Mouse (Mus musculus) thymus, adult 2 months (tissue): ENCODE measurements around the gene Clpp. TPM values are rescaled to one million over a fixed set of nuclear protein-coding genes. Genes with fewer than 3 reads are reported as not detected.

Experiments used
- DNase-seq: peaks from one replicate; pipeline ENCODE4 v3.0.0; 2021
- H3K27ac ChIP-seq: fragments of 200-500 bp; 2 replicates; pipeline ENCODE4 v1.5.1; 2012; ENCODE audit warnings: low read length, control low read depth; ENCODE audit not compliant: control insufficient read depth, insufficient read depth
- H3K27me3 ChIP-seq: fragments of 200-500 bp; 2 replicates; pipeline ENCODE4 v1.6.1; 2012; ENCODE audit warnings: mild to moderate bottlenecking, low read length, moderate library complexity, mixed read lengths; ENCODE audit not compliant: control insufficient read depth, insufficient read depth
- H3K36me3 ChIP-seq: fragments of 200-500 bp; 2 replicates; pipeline ENCODE4 v1.6.1; 2012; ENCODE audit warnings: mild to moderate bottlenecking, low read length, moderate library complexity; ENCODE audit not compliant: control insufficient read depth, insufficient read depth
- H3K4me1 ChIP-seq: fragments of 200-500 bp; replicated peaks from 2 replicates; pipeline ENCODE4 v1.6.1; 2012; ENCODE audit warnings: low read length; ENCODE audit not compliant: control insufficient read depth, insufficient read depth
- H3K4me3 ChIP-seq: fragments of 200-500 bp; 2 replicates; pipeline ENCODE4 v1.5.1; 2012; ENCODE audit warnings: mild to moderate bottlenecking, low read length, control low read depth, moderate library complexity; ENCODE audit not compliant: control insufficient read depth, insufficient read depth
- CTCF ChIP-seq: fragments of 200-500 bp; IDR thresholded peaks from 2 replicates; pipeline ENCODE4 v1.5.1; 2012; ENCODE audit warnings: mild to moderate bottlenecking, control low read depth, low read length, moderate library complexity, borderline replicate concordance; ENCODE audit not compliant: control insufficient read depth, poor library complexity, insufficient read depth; ENCODE audit errors: extremely low read depth
- POLR2A ChIP-seq: fragments of 200-500 bp; IDR thresholded peaks from 2 replicates; pipeline ENCODE4 v1.6.1; 2012; ENCODE audit warnings: mild to moderate bottlenecking, low read length, control low read depth, moderate library complexity; ENCODE audit not compliant: control insufficient read depth, poor library complexity, insufficient read depth; ENCODE audit errors: extremely low read depth
- WGBS: fragments of 180-500 bp; shearing (Covaris S2); methylation state at CpG from one replicate; pipeline ENCODE4 v1.1.7; 2018; 5-methylcytosine and 5-hydroxymethylcytosine counted together
- polyA plus RNA-seq: library from polyadenylated mRNA; depleted of rRNA; stranded (reverse); fragments of >200 nt; gene quantifications from 2 replicates; pipeline ENCODE4 v1.2.3, GENCODE M21; 2012

The Clpp gene
- polyA plus RNA-seq, 1 experiment = 144 TPM

GRCm38 (mm10) chr17:56984886-56985285 lies 5.2 kb upstream of the Clpp start:
- H3K27ac ChIP-seq = no peak overlapping the region
- H3K36me3 ChIP-seq = no peaks in the 10 kb centered on the region
- no peak for DNase-seq
- no peaks in the 10 kb centered on the region for H3K27me3 ChIP-seq
- TF ChIP-seq CTCF = no peak
- TF ChIP-seq POLR2A = no peak
- 75% methylated on average over 9 of the region's 9 CpGs for WGBS
- H3K4me1 ChIP-seq = no peaks in the 10 kb centered on the region
- no peak overlapping the region for H3K4me3 ChIP-seq

GRCm38 (mm10) chr17:56985656-56986055 lies 4.4 kb upstream of the Clpp start:
- Histone ChIP-seq H3K27me3 (no peaks in the 10 kb centered on the region), H3K27ac (no peak overlapping the region), H3K4me3 (no peak overlapping the region), H3K4me1 (no peaks in the 10 kb centered on the region), H3K36me3 (no peaks in the 10 kb centered on the region)
- WGBS = 94% methylated on average over 3 of the region's 3 CpGs
- DNase-seq = no peak
- TF ChIP-seq POLR2A (no peak), CTCF (no peak)

DNA sequence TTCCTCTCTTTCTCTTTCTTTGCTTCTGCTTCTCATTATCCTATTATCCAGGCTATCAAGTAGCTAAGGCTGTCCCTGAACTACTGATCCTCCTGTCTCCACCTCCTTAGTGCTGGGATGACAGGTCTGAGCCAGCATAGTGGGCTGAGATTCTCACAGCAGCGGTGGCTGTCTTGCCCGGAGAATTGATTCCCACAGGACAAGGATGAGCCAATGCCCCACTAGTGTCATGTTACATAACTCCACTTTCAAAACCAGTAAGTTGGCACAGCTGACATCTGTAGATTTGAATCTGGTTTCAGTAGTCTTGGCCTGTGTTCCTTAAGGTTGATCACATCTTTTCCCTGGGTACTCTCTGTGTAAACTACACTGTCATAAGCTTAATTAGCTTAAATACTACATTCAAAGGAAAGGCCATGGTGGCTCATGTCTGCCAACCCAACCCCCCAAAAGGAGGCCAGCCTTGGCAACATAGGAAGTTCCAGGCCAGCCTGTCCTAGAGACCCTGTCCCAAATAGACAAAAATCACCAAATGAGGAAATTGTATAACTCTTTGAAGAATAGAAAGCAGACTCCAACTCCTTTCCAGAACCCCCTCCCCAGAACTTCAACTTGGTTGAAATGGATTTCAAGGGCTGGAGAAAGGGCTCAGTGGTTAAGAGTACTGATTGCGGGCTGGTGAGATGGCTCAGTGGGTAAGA lies 3.9 kb upstream of the Clpp start:
- TF ChIP-seq CTCF (no peak), POLR2A (no peak)
- no peak overlapping the region for H3K27ac ChIP-seq
- DNase-seq = no peak
- WGBS = 94% methylated on average over 3 of the region's 3 CpGs
- H3K4me3 ChIP-seq = no peak overlapping the region
- H3K27me3 ChIP-seq = no peaks in the 10 kb centered on the region
- H3K36me3 ChIP-seq = no peaks in the 10 kb centered on the region
- peaks cover 5% of the 10 kb centered on the region for H3K4me1 ChIP-seq

DNA sequence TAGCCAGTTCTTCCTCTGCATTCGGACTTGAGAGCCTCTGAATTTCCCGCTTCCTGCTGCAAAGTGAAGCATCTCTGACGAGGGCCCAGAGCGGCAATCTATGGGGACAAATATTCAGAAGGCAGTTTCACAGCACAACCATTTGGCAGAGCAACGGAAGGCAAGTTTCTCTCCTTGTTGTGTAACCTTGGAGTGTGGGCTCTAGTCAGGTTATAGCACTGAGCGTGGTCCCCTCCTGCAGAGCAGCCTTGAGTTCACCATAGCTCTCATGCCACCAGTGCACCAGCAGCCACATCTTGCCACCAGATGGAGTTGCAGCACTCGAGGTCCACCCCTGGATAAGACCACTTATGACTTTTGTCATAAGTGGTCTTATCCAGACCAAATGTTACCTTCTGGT lies 1.7 kb upstream of the Clpp start:
- Histone ChIP-seq H3K27me3 (no peaks in the 10 kb centered on the region), H3K4me3 (no peak overlapping the region), H3K36me3 (peaks cover under 1% of the 10 kb centered on the region; the same call in 1 of the 2 replicates), H3K27ac (no peak overlapping the region), H3K4me1 (peaks cover 5% of the 10 kb centered on the region)
- 83% methylated on average over 7 of the region's 7 CpGs for WGBS
- TF ChIP-seq CTCF = no peak
- TF ChIP-seq POLR2A = no peak
- no peak for DNase-seq

GRCm38 (mm10) chr17:56988921-56989430 lies 1.1 kb upstream of the Clpp start:
- Histone ChIP-seq H3K27ac (no peak overlapping the region), H3K4me1 (peaks cover 5% of the 10 kb centered on the region), H3K27me3 (no peaks in the 10 kb centered on the region), H3K36me3 (peaks cover 6% of the 10 kb centered on the region; the same call in 1 of the 2 replicates), H3K4me3 (no peak overlapping the region)
- no peak for TF ChIP-seq POLR2A
- TF ChIP-seq CTCF = no peak
- WGBS = 77% methylated on average over 7 of the region's 7 CpGs
- DNase-seq = no peak

- peak; percentile 31 for DNase-seq
- WGBS = under 1% methylated on average over 25 of the region's 25 CpGs
- peaks cover 9% of the 10 kb centered on the region; the same call in 1 of the 2 replicates for H3K36me3 ChIP-seq
- TF ChIP-seq POLR2A (no peak), CTCF (no peak)
- peak overlapping the region; percentile 81 for H3K4me3 ChIP-seq
- no peak overlapping the region for H3K27ac ChIP-seq
- H3K4me1 ChIP-seq = peaks cover 5% of the 10 kb centered on the region
- no peaks in the 10 kb centered on the region for H3K27me3 ChIP-seq
Measured at GRCm38 (mm10) chr17:56989467-56990114, 514 bp upstream of the Clpp start.

GRCm38 (mm10) chr17:56990966-56991365 lies 861 bp downstream of the Clpp start:
- Histone ChIP-seq H3K36me3 (peaks cover 12% of the 10 kb centered on the region; the same call in 1 of the 2 replicates), H3K27ac (no peak overlapping the region), H3K27me3 (no peaks in the 10 kb centered on the region), H3K4me1 (peaks cover 5% of the 10 kb centered on the region), H3K4me3 (peak overlapping the region; percentile 13)
- TF ChIP-seq CTCF (no peak), POLR2A (no peak)
- no peak for DNase-seq
- 77% methylated on average over 2 of the region's 2 CpGs for WGBS
